Mouse (Mus musculus) embryo, embryonic 10.5 days (tissue): ENCODE results near the gene Foxl1.

Experiments used
- DNase-seq: peaks from one replicate; pipeline ENCODE4 v3.0.0-alpha.2; 2015; ENCODE audit warnings: low spot score

Foxl1 gene

DNA sequence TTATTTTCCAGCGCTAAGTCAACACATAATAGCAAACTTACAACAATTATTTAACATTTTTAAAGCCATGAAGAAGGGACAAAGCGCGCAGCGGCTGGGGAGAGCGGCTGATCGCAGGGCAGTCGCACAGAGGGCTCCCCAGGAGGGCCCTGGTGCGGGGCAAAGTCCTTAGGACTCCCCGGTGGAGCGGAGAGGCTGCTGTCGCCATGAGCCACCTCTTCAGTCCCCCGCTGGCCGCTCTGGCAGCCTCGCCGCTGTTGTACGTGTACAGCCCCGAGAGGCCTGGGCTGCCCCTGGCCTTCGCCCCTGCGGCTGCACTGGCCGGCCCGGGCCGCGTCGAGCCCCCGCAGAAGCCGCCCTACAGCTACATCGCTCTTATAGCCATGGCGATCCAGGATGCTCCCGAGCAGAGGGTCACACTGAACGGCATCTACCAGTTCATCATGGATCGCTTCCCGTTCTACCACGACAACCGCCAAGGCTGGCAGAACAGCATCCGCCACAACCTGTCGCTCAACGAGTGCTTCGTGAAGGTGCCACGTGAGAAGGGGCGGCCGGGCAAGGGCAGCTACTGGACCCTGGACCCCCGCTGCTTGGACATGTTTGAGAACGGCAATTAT, at the start of gene Foxl1:
TSS of gene Foxl1 (plus strand) at position 185 of the 620 bp plus-strand sequence.
- peak; percentile 59 for DNase-seq

DNA sequence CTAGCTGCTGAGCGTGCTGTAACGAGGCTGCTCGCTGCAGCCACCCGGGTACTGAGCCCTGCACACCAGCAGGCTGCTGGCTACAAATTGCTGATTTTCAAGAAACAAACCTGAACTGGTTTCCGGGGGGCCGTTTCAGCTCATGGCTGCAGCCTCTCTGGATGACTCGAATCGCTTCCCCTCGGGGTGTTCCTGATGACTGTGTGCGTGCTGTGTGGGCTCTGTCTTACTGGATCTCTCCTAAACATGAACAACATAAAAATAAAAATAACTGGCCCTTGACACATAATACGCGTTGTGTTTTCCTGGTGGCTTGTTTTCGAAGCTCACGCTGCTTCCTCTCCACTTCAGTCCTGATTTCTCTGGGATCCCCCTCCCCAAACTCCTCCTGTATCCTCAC, 49.0 kb upstream of the Foxl1 start:
- peak; percentile 15 for DNase-seq

DNA sequence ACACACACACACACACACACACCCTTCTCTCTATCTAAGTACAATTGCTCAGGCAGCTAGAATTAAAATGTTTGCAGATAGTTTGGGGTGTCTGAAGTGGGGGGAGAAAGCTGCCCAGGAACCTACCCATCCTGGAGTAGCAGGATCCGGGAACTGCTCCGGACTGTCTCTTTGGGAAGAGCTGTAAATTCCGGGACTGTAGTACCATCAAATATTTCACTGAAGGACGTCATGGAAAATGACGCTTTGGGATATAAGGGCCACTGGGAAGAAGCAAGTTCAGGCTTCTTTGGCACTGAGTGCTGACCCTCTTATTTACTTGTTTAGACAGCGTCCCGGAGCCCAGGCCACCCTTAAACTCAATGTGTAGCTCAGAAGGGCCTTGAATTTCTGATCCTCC, 48.5 kb upstream of the Foxl1 start:
- no peak for DNase-seq

DNA sequence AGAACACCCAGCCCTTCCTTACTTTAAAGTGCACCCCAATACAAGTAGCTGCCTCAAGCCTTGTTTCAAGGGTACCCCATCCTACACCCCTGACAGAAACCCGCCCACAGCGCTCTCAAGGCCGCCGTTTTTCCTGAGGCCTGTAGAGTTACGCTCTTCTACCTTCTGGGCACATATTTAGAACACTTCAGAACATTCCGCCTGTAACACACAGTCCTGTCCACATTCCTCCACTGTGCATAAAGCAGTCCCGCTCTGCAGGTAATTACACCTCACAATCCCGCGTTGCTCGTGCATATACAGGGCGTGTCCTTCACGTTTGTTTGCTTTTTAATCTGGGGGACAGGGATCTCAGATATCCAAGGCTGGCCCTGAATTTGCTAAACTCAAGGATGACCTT, 47.8 kb upstream of the Foxl1 start:
- peak; percentile 47 for DNase-seq

DNA sequence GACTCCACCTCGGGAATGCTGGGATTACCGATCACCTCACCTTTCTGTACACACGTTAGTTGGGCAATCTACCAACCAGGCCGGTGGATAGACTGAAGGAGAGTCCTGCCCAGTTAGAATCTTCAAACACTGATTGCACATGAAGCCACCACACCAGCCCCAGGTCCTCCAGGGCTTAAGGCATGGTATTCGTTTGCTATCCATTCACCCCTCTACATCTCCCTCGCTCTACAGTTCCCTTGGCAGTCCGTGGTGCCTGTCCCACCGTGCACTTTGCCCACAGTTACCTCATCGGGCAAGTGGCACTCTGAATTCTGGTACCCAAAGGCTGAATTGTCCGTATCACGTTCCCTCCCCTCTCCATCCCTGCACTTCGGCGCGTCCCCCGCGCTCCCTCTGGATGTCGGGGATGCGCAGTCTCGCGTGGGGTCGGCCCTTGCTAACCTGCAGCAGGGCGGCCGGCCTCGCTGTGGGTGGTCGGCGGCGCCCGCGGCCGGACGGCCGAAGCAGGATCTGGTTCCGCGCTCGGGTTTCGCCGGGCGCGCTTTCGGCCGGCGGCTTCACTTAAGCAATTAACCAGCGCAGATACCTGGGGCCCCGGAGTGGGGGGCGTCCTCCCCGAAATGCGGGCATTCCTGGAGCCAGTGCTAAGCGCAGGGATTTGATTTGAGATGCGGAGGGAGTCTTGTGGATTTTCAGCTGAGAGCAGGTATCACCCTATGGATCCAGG, 47.2 kb upstream of the Foxl1 start:
- DNase-seq, result peak; percentile 50

DNA sequence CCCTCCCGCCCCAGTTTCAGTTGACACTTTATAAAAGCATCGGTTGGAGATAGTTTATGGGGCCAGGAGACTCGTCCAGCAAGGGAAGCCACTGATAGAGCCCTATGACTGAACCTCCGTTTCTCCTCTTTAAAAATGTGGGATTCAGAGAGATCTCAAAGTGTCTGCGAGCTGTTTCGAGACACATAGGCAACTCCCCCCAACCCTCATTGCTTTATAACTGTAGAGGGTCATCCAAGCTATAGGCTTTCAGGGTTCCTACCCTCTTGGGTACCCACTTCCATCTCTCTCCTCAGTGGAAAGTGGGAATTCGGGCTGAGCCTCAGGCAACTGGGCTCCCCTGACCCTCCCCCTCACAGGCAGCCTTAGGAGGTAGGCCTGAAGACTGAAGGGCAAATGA, 46.3 kb upstream of the Foxl1 start:
- peak; percentile 28 for DNase-seq

DNA sequence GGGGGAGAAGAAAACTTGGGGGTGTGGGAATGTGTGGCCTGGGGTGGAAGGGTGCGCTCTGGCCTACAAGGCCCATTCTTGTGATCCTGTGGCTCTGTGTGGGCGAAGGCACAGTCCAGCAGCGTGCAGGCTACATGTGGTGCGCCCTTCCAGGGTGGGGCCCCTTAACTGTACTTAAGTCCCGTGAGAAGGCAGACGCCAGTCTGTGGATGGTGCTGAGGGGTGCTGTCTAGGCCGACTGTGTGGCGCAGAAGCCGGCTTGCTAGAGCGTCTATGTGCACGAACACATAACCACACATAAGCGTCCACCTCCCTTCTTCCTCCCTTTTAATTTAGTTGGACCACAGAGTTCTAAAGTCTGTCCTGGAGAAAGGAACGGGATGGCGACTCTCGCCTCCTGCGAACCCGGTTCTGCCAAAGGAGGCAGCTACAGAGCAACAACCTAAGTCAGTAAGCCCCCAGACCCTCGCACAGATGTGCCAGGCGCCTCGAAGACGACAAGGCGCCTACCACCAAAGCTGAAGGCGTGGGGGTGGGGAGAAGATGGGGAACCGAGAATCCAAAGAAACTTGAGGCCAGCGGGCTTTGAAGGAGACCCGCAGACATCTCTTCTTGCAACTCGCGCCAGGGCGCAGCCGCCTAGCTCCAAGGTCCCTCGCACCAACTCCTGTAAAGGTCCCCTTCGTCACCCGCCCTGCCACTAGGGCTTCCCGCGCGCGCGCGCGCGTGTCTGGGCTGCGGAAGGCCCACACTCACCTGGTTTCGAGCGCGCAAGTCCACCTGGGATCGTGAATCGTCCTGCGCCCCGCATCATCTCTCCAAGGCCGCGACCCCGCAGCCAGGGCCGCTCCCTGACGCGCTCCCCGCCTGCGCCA, 45.3 kb upstream of the Foxl1 start:
- peak; percentile 42 for DNase-seq

DNA sequence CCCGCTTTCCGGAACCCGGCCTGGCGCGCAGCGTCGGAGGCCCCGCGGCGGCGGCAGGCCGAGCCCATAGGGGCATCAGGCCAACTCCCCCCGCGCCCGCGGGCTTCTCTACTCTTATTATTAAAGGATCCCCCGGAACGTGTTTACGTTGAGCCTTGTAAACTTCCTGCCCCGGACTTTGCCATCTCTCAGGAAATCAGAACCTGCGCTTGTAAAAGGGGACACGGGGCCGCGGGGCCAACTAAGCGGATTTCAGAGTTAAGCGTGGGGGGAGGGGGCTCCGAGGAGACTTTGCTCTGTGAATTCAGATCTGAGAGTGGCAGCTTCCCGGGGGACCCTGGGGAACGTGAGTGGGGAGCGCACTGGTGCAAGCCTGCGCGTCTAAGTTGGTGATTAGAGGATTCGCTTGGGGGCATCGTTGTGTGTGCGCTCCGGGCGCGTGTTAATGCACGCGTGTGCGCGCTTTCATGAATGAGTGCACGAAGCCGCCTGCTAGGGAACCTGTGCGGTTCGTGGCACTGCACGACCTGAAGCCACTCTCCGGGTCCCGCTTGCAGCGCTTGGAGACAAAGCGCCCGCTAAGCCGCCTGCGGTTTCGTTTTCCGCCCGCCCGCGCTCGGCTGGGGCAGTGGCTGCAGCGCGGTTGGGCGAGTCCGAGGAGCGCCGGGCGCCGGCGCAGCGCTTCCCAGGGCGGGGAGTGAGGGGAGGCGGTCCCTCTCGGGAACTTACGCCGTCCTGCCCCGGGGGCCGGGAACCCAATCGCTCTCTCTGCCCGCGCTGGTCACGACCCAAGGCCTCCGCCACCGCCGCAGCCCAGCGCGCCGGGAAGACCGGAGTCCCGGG, 44.4 kb upstream of the Foxl1 start:
- peak; percentile 77 for DNase-seq

DNA sequence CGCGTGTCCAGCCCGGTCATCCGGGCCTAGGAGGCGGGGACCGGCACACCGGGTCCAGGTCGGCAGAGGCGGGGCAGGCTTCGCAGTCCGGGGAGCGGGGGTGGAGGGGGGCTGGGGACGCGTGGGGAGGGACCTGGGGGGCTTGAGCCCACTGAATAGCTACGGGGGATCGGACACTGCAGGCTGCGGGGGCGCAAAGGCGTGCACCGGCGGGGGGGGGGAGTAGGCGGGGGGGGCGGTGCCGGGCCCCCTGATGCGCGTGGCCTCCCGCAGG, 43.9 kb upstream of the Foxl1 start:
- DNase-seq, result no peak

DNA sequence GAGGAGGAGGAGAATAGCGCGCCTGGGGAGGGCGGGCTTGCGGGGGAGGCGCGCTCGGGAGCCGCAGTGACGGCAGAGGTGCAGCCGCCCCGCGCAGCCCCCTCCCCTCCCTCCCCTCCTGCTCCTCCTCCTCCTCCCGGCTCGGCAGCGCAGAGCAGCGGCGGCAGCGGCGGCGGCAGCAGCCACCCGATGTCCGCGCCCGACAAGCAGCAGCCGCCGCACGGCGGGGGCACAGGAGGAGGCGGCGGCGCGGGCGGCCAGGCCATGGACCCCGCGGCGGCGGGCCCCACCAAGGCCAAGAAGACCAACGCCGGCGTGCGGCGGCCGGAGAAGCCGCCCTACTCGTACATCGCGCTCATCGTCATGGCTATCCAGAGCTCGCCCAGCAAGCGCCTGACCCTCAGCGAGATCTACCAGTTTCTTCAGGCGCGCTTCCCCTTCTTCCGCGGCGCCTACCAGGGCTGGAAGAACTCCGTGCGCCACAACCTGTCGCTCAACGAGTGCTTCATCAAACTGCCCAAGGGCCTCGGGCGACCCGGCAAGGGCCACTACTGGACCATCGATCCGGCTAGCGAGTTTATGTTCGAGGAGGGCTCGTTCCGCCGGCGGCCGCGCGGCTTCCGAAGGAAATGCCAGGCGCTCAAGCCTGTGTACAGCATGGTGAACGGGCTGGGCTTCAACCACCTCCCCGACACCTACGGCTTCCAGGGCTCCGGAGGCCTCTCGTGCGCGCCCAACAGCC, 43.4 kb upstream of the Foxl1 start, which contains the start of gene Foxf1:
TSS of gene Foxf1 (plus strand) at position 177 of the 742 bp plus-strand sequence.
- peak; percentile 66 for DNase-seq

DNA sequence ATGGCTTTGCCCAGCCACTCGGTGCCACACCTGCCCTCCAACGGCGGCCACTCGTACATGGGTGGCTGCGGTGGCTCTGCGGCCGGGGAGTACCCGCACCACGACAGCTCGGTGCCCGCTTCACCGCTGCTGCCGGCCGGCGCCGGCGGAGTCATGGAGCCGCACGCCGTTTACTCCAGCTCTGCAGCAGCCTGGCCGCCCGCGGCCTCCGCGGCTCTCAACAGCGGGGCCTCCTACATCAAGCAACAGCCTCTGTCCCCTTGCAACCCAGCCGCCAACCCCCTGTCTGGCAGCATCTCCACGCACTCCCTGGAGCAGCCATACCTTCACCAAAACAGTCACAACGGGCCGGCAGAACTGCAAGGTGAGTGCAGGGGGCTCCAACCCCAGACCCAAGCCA, 42.7 kb upstream of the Foxl1 start:
- DNase-seq, result peak; percentile 26

DNA sequence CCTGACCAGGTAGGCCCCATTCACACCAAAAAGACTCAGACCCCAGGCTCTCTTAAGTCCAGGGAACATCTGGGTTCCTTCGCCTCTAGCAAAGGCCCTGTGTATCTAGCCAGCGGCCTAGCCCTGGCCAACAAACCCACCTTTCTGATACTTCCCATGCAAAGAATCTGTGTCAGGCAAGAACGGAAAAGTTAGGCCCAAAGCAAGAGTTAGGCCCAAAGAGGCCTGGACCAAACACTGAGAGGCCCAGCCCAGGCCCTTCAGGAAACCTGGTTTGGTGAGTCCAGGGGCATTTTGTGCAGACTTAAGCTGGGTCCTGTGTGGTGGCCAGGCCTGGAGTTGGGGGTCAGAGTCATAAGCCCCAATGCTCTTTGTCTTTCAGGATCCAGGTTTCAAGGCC, 42.2 kb upstream of the Foxl1 start:
- no peak for DNase-seq

DNA sequence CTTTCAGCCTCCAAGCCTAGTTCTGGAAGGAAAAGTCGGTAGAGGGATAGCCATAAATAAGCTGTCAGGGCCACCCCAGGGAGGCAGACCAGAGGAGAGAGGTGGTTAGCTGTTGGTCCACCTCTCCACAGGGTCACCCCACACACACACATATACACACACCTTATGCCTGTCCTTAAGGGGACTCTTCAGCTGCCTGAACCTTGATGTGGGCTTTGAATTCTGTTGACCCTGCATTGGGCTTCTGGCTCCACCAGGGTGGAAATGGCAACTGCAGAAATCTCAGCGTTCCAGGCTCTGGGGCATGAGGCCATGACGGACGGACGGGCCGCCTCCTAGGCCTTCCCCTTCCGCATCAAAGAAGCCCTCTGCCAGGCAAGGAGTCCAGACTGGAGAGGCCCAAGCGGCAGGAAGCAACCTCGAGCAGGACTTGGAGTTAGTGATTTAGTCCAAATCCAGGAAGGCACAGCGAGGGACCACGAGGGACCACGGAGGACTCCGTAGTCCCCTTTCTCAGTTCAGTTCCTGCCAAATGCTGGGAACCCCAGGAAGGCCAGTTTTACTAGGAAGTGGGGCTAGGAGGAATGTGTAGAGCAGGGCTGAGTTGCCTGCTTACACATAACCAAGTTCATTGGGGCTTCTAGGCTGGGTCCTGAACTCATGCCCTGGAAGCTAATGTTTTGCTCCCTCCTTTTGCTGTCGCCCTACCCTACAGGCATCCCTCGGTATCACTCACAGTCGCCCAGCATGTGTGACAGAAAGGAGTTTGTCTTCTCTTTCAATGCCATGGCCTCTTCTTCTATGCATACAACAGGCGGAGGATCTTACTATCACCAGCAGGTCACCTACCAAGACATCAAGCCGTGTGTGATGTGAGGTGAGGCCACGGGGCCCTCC, 41.5 kb upstream of the Foxl1 start:
- peak; percentile 46 for DNase-seq

DNA sequence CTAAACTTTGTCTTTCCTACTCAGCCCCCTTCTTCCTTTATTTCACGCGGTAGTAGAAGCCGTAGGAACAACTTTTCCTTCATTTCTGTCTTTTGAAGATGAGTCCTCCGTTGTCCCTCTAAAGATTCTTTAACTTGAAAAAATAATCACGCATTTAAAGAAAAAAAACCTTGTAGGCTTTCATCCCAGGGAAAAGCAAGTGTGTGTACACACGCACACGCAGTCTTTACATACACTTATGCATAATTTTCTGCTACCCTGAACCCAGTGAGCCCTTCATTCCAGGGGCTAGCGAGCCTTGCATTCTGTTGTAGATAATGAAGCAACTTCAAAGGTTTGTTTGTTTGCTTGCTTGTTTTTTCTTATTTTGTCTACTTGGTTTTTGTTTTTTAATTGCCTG, 39.5 kb upstream of the Foxl1 start:
- DNase-seq, result peak; percentile 44

DNA sequence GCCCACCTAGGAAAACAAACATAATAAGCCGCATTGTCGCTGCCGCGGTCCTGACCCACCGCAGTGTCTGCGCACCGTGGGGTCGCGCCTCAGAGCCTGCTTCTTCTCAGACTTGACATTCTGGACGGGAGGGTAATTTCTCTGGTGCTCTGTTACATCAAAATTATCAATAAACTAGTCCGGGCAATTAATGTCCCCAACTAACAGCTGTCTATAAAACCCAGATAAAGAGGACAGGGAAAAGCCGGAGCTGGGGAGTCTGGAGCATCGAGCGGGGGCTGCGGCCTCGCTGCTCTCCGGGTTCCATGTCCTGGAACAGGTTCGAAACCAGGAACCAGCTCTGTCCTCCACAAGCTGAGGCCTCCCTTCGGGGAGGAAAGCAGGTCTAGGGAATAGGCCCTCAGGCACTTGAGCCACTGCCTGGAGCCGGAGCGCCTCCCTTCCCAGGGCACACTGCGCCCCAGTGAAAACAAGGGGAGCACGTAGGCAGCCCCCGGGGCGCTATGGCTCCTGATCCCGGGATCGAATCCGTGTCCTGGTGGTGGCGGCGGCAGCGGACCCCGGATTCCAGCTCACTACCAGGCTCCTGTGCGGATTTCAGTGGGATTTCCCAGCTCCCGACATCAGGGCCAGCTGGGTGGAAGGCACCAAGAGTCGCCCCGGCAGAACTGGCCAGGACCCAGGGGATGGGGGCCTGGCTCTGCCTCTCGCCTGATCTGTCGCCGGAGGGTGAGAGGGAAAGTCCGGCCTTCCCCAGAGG, 38.7 kb upstream of the Foxl1 start:
- peak; percentile 42 for DNase-seq

DNA sequence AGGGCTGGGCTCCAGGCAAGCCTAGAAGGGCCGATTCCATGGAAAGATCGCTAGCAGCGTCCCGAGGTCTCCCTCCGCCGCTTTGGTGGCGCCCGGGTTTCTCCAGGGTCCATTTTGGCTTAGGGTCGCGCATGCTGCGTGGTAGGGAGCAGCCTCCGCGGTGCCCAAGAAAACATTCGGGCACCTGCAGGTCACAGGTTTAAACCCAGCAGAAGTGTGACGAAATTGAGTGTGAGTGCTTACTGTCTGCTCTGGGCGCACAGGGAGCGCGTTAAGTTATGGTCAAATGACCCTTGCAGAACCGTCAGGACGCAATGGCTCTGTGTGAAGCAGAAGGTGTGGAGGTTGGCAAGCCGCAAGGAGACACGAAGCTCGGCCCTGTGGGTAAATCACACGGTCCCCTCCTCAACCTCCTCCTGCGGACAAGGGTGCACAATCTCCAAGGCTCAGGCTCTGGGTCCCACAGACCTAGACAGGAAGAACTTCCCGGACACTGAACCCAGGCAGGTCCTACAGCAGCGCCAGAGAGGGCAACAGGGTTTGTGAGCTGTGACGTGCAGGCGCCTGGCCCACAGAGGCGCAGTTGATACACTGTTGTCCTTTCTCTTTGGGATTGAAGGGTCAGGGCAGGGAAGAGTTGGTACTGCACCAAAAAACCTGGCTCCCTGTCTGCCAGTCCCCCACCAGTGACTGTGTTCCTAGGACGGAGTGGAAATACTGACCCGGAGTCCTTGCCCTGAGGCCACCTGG, 37.9 kb upstream of the Foxl1 start:
- DNase-seq, result peak; percentile 44

DNA sequence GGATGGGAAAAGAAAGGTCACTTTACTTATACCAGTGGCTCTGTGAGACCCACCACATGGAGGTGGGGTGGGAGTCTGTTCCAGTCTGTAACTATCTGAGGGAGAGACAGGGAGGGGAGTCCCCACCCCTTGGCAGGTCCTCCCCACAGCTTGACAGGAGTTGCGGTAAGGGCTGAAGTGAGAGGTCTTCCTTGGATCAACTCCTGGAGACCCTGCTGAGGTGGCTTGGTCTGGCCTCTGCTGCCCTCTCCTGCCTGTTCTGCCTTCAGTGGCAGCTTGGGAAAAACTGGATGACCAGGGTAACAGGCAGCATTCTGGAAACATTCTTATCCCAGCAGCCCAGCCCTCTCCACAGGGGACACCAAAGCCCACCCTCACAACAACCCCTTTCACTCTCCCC, 37.0 kb upstream of the Foxl1 start:
- DNase-seq, result peak; percentile 71

DNA sequence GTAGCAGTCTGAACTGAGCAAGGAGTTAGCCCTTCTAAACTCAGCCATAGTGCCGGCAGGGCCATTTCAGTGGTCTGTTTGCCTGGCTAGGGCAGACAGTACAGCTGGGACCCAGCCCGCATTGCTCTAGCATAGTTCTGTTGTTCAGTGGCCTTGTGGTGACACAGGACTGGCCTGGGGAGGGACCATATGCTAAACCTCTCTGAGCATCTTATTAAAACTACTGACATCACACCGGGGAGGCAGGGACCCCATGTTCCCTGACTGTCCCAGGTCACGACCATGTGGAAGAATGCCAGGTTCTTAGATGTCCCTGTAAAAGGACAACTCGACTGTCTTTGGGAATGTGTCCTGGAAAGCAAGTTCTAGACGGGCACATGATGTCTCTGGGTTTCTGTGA, 35.6 kb upstream of the Foxl1 start:
- DNase-seq, result no peak

DNA sequence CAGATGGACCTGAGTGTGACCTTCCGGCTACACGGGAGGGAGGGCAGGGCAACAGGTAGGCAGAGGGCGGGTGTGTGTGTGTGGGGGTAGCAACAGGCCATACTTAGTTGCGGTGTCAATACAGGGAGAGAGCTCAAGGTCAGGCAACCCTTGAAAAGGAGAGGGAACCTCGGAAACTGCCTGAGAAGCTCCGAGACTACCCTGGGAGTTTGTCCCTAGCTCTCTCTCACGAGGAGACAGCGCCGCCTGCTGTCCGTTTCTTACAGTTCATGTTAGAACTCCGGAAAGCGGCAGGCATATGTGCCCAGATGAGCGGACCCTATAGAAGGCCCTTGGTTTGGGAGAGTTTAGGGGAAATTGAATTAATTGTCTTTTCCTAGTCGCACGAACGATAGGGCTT, 35.1 kb upstream of the Foxl1 start:
- DNase-seq, result peak; percentile 96
